ENCODE assay signal across 10 mouse cellular contexts in genomic region chr6:72663000-72663399, GRCm38 (mm10). TPM values are rescaled to one million over a fixed set of nuclear protein-coding genes. Genes with fewer than 3 reads are reported as not detected.
A peak's percentile ranks its signal among the peaks of the same experiment; 100 is the strongest.
DNase-seq lines count a peak whose midpoint lies in the region; ATAC-seq and TF ChIP-seq lines count a peak whose summit lies in the region.
"Had no signal": no experiment of that assay in that cellular context is flagged by ENCODE, and none has a peak within 500 bp of the region (broad histone marks: within the 10 kb centered on the region; RNA-seq: fewer than 3 reads in every experiment).

No protein-coding gene starts in this region.

- H3K4me1 ChIP-seq in brown adipose tissue, adult 24 weeks (ENCODE audit: control insufficient read depth, insufficient read depth, insufficient read length, low read length) = peaks cover 26% of the 10 kb centered on the region
- peaks cover 38% of the 10 kb centered on the region for H3K4me1 ChIP-seq in heart, postnatal 0 days (ENCODE audit: control insufficient read depth, insufficient read depth)
- peaks cover 60% of the 10 kb centered on the region for H3K4me1 ChIP-seq in limb, embryonic 15.5 days

- no peak overlapping the region for H3K9ac ChIP-seq in heart, postnatal 0 days (replicated peaks; ENCODE audit: low read depth, low read length)
- H3K9ac ChIP-seq in limb, embryonic 15.5 days = no peak overlapping the region

- peak; percentile 23; the same call in 1 of the 2 replicates for TF ChIP-seq CTCF in gastrocnemius, adult 2 months (IDR thresholded peaks at IDR 0.05)
- TF ChIP-seq CTCF in heart, postnatal 0 days (IDR thresholded peaks at IDR 0.05; ENCODE audit: low read depth) = peak; percentile 21

- intact Hi-C loops in gastrocnemius, adult 2 months (cut with DNase I) = no loop called here

- no peaks in the 10 kb centered on the region for H3K9me3 ChIP-seq in heart, postnatal 0 days (replicated peaks; ENCODE audit: control insufficient read depth, low read length)
- no peaks in the 10 kb centered on the region for H3K9me3 ChIP-seq in limb, embryonic 15.5 days

- peak overlapping the region; percentile 51 for H3K27ac ChIP-seq in gastrocnemius, adult 2 months
- peak overlapping the region; percentile 55 for H3K27ac ChIP-seq in brown adipose tissue, adult 24 weeks (replicated peaks; ENCODE audit: low read depth, low read length)
- H3K27ac ChIP-seq in heart, postnatal 0 days (ENCODE audit: low read depth) = peak overlapping the region; percentile 64
- H3K27ac ChIP-seq in limb, embryonic 15.5 days = peak overlapping the region; percentile 65

- no peak for DNase-seq in gastrocnemius, adult 2 months
- no peak for DNase-seq in gastrocnemius, adult 18-20 months (ENCODE audit: low spot score)
- DNase-seq in heart, postnatal 0 days (ENCODE audit: low spot score) = peak; percentile 63
- DNase-seq in thymus, postnatal 25 days = no peak
- no peak for DNase-seq in right cerebral cortex, postnatal 25 days
- no peak for DNase-seq in adrenal gland, postnatal 10 days

- H3K4me3 ChIP-seq in gastrocnemius, adult 2 months = 0 out of 2 replicates have a peak overlapping the region, but pooled peaks have one; percentile 11
- H3K4me3 ChIP-seq in brown adipose tissue, adult 24 weeks (ENCODE audit: insufficient read depth, low read depth, low read length) = no peak overlapping the region
- H3K4me3 ChIP-seq in heart, postnatal 0 days (ENCODE audit: low read depth, low read length) = no peak overlapping the region
- no peak overlapping the region for H3K4me3 ChIP-seq in limb, embryonic 15.5 days

- H3K4me2 ChIP-seq in heart, postnatal 0 days (ENCODE audit: low read depth, low read length) = no peak overlapping the region
- H3K4me2 ChIP-seq in limb, embryonic 15.5 days = no peak overlapping the region

- H3K36me3 ChIP-seq in heart, postnatal 0 days (replicated peaks; ENCODE audit: control insufficient read depth, insufficient read depth, low read length) = no peaks in the 10 kb centered on the region
- H3K36me3 ChIP-seq in limb, embryonic 15.5 days = no peaks in the 10 kb centered on the region

- peak; percentile 69 for ATAC-seq in heart, postnatal 0 days (ENCODE audit: insufficient read depth, low read depth)
- no peak for ATAC-seq in limb, embryonic 15.5 days (ENCODE audit: insufficient number of reproducible peaks, low FRiP score, low TSS enrichment, low read depth)
- ATAC-seq: forebrain, embryonic 16.5 days; midbrain, embryonic 16.5 days had no signal

- peak; percentile 67; the same call in 1 of the 2 replicates for TF ChIP-seq EP300 in heart, postnatal 0 days (IDR thresholded peaks at IDR 0.05; ENCODE audit: low read depth)

- H3K27me3 ChIP-seq in heart, postnatal 0 days (ENCODE audit: control insufficient read depth, insufficient read depth, low read length) = no peaks in the 10 kb centered on the region
- no peaks in the 10 kb centered on the region for H3K27me3 ChIP-seq in limb, embryonic 15.5 days

- 11% methylated on average over 1 of the region's 1 CpGs for WGBS in heart, postnatal 0 days
- WGBS in limb, embryonic 15.5 days = 12% methylated on average over 1 of the region's 1 CpGs

RNA-seq across cellular contexts. Expression of gene Tgoln1, which starts 46.2 kb away (rescaled TPM):
- total RNA-seq in gastrocnemius, adult 2 months (2021) = 10 to 100 TPM; 23.2 to 29.0 TPM
- total RNA-seq in gastrocnemius, adult 18-20 months (2021) = 10 to 100 TPM; 24.0 to 27.9 TPM
- polyA plus RNA-seq in brown adipose tissue, adult 24 weeks (2012; ENCODE audit: insufficient read depth, insufficient read length, missing spikeins) = 115 and 176 TPM in 2 replicates
- total RNA-seq in heart, postnatal 0 days (2014; rRNA removed; ENCODE audit: low replicate concordance) = 16.4 and 22.5 TPM in 2 replicates
- 19.4 and 21.3 TPM in 2 replicates for polyA plus RNA-seq in heart, postnatal 0 days (2015; fragmentation: Nextera tagmentation; extraction: Ambion mirVana)
- polyA plus RNA-seq in limb, embryonic 15.5 days (2015; fragmentation: Nextera tagmentation; extraction: Ambion mirVana) = 25.6 and 25.8 TPM in 2 replicates
- 100 to 1,000 TPM in 1 of 2 experiments, 10 to 100 TPM in 1; 92.7 to 121 TPM for total RNA-seq in adrenal gland, postnatal 10 days (2021)
